Mouse (Mus musculus): ENCODE measurements around the gene Dscam. TPM values are rescaled to one million over a fixed set of nuclear protein-coding genes. Genes with fewer than 3 reads are reported as not detected.

Gene Dscam
- polyA plus RNA-seq, 1 experiment, result 32.8 TPM

DNA sequence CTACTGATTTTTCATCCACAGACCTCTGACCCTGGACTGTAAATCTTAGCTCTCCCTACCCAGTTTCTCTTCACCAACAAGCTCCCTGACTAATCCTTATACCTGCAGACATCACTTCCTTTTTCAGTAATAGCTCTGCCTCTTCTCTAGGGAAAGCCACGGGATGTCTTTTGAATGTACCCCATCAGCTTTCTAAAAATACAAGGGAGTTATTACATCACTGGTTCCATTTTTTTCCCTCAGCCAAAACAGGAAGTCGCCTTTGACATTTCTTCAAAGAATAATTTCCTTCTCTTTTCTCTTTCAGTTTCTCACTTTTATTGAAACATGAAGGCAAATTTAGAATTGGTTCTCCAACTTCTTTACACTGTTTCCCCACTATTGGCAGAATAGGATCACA is 67.5 kb downstream of the Dscam start:
- no peak for DNase-seq (ENCODE audit: low read depth)
- TF ChIP-seq POLR2A (IDR thresholded peaks at IDR 0.05; ENCODE audit: borderline replicate concordance, extremely low read depth, insufficient read depth, insufficient read length, poor library complexity, severe bottlenecking), result no peak
- no peak for TF ChIP-seq CTCF (IDR thresholded peaks at IDR 0.05; ENCODE audit: borderline replicate concordance, extremely low read depth, insufficient read depth, insufficient read length)

DNA sequence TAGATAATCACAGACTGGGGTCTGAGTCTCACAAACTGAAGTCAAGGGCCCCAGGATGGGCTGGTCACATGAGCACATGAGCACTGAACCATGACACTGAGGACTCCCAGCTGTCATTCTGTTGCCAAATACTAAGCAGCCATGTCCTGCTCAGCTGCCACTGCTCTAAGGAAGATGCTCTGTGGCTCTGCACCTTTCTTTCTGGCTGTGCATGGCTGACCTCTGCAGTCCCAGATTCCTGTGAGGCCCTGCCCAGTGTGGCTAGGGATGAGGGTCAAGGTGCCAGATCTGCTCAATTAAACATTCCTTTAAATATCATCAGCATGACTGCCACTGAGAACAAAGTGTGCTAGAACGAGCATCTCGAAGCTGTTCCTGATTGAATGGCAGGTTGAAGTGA is 70.5 kb downstream of the Dscam start:
- peak; percentile 40 for DNase-seq (ENCODE audit: low read depth)
- no peak for TF ChIP-seq CTCF (IDR thresholded peaks at IDR 0.05; ENCODE audit: borderline replicate concordance, extremely low read depth, insufficient read depth, insufficient read length)

DNA sequence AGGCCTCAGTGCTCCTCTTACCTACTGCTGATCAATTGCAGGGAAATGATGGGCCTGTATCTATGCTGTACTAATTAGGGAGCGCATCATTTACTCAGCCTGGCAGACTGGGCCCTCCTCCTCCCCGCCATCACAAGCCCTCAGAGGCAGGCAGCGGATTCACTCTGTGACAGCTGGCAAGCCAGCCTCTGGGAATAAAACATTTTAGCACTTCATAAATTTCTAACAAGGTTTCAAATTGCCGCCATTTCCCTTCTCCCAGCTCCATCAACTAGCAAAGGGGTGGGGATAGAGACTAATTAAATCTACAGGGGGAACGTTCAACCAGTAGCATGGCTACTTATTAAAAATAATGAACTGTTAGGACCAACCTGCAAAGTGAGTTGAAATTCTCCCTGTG is 72.0 kb downstream of the Dscam start:
- DNase-seq (ENCODE audit: low read depth), result peak; percentile 91

DNA sequence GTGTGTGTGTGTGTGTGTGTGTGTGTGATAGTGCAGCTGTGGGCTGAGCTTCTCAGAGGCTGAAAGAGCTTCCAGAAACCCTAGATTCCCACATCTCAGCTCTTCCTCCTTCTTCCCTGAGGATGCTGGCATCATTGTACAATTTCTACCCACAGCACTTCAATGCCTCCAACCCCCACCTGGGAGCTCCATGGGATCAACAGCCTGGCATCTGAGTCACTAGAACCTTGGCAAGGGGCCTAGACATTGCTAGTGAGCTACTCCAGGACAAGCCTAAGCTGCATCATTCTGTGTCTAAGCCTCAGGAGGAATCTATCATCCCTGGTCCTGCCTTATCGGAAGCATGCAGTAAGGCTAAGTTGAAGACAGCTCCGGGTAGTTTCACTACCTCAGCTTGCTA is 73.8 kb downstream of the Dscam start:
- DNase-seq (ENCODE audit: low read depth), result peak; percentile 54
- no peak for TF ChIP-seq POLR2A (IDR thresholded peaks at IDR 0.05; ENCODE audit: borderline replicate concordance, extremely low read depth, insufficient read depth, insufficient read length, poor library complexity, severe bottlenecking)
- TF ChIP-seq CTCF (IDR thresholded peaks at IDR 0.05; ENCODE audit: borderline replicate concordance, extremely low read depth, insufficient read depth, insufficient read length), result no peak

More for the DNA sequence above, 72.0 kb downstream of the Dscam start:
- TF ChIP-seq CTCF (IDR thresholded peaks at IDR 0.05; ENCODE audit: borderline replicate concordance, extremely low read depth, insufficient read depth, insufficient read length) (no peak), POLR2A (IDR thresholded peaks at IDR 0.05; ENCODE audit: borderline replicate concordance, extremely low read depth, insufficient read depth, insufficient read length, poor library complexity, severe bottlenecking) (no peak)

DNA sequence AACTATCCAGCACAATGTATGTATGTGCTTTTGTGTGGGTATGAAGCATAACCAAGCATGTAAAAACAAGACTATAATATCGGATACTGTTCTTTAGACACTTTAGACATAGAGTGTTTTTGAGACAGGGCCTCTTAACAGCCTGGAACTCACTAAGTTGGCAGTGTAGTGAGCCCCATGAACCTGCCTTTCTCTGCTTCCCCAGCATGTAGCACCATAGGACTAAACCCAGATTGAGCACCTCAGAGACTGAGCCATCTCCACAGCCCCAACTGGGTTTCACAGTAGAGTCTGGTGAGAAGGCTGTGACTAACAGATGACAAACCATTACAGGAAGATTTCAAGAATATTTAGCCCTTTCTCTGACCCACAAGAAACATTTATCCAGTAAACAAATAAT is 75.1 kb downstream of the Dscam start:
- no peak for TF ChIP-seq CTCF (IDR thresholded peaks at IDR 0.05; ENCODE audit: borderline replicate concordance, extremely low read depth, insufficient read depth, insufficient read length)
- no peak for TF ChIP-seq POLR2A (IDR thresholded peaks at IDR 0.05; ENCODE audit: borderline replicate concordance, extremely low read depth, insufficient read depth, insufficient read length, poor library complexity, severe bottlenecking)
- no peak for DNase-seq (ENCODE audit: low read depth)

DNA sequence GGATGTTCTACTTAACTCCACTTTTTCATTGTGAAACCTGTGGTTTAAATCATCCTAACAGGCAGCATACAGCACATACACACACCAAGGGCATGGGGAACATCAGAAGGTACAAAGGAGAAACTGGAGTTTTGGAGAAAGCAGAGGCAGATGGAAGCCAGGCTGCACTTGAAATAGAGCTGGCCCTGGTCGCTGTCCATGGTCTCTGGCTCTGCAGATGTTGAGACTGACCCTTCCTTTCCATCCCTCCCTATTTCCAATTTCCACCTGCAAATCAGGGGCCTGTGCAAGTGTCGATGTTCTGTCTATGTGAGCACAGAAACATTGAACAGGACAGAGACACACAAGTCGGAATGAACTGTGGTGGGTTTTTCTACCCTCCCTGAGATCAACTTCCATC is 81.2 kb downstream of the Dscam start:
- TF ChIP-seq CTCF (IDR thresholded peaks at IDR 0.05; ENCODE audit: borderline replicate concordance, extremely low read depth, insufficient read depth, insufficient read length) (no peak), POLR2A (IDR thresholded peaks at IDR 0.05; ENCODE audit: borderline replicate concordance, extremely low read depth, insufficient read depth, insufficient read length, poor library complexity, severe bottlenecking) (no peak)
- DNase-seq (ENCODE audit: low read depth), result no peak

DNA sequence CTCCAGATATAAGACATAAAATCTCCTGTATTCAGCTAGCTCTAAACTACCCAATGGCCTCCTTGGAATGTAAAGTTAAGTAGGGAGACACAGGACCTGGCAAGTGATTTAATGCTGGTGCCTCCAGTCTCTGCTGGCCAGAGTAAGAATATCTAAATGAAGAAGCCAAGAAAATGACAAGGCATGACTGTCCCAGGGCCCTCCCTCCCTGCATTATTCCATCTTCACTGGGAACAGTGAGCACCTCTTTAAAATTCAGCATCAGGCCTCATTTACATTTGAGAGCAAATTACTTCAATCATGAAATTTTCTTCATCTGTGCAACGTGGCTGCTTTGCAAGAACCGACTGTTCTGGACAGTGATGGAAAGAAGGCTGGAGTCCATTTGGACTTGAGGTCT is 86.9 kb downstream of the Dscam start:
- peak; percentile 56 for DNase-seq (ENCODE audit: low read depth)

DNA sequence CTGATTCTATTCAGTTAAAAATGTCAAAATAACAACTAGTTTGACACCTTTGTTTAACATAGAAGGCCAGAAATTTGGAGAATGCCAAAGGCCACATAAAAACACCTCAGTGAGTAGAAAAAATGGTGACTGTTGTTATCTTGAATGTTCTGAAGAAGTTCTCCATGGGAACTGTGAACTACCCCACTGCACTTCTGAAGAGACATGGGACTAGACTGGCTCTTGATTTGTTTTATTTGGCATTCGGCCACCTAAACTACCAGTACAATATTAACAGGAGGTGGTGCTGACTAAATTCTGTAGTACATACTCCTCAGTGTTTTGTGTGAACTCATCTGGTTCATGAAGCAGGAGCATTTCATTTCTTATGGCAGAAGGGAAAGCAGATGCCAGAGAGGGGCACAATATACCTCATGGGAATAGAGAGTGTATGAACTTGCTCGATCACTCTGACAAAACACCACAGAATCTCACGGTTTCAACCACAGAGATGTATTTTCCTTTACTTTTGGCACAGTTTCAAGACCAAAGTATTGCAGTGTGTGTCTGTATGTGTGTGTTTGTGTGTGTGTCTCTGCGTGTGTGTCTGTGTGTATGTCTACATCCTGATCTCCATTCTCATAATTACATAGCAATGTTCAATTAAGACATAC is 94.5 kb downstream of the Dscam start:
- DNase-seq (ENCODE audit: low read depth), result no peak
- TF ChIP-seq CTCF (IDR thresholded peaks at IDR 0.05; ENCODE audit: borderline replicate concordance, extremely low read depth, insufficient read depth, insufficient read length) (no peak), POLR2A (IDR thresholded peaks at IDR 0.05; ENCODE audit: borderline replicate concordance, extremely low read depth, insufficient read depth, insufficient read length, poor library complexity, severe bottlenecking) (no peak)

More for the DNA sequence above, 86.9 kb downstream of the Dscam start:
- TF ChIP-seq CTCF (IDR thresholded peaks at IDR 0.05; ENCODE audit: borderline replicate concordance, extremely low read depth, insufficient read depth, insufficient read length) (no peak), POLR2A (IDR thresholded peaks at IDR 0.05; ENCODE audit: borderline replicate concordance, extremely low read depth, insufficient read depth, insufficient read length, poor library complexity, severe bottlenecking) (no peak)

DNA sequence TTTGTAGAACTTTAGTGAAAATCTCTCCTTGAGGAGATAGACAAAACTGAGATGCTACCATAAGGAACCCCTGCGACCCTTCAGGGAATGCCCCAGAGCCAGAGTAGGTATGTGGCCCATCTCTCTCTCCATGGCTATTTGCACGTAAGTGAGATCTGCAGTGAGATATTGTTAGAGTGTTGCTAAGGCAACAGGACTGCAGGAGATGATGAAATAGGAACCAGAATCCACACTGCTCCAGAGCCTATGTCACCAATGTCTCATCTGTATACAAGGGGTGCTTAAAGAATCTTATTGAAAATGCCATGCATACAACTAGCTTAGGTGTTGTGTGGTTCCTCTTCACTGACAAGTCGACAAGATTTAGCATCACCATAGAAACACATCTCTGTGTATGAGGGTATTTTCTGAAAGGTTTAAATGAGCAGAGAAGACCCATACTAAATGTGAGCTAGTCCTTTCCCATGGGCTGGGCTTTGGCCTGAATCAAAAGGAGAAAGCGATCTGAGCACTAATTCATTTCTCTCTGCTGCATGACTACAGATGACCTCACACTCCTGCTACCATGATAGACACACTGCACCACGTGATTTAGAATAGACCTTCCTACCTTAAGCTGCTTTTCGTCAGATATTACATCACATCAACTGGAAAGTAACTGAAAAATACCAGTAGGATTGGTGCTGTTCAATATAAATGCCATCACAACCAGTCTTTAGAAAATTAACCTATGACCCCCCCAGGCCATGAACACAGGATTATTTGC is 95.2 kb downstream of the Dscam start:
- peak; percentile 18 for DNase-seq (ENCODE audit: low read depth)
- no peak for TF ChIP-seq POLR2A (IDR thresholded peaks at IDR 0.05; ENCODE audit: borderline replicate concordance, extremely low read depth, insufficient read depth, insufficient read length, poor library complexity, severe bottlenecking)
- no peak for TF ChIP-seq CTCF (IDR thresholded peaks at IDR 0.05; ENCODE audit: borderline replicate concordance, extremely low read depth, insufficient read depth, insufficient read length)

DNA sequence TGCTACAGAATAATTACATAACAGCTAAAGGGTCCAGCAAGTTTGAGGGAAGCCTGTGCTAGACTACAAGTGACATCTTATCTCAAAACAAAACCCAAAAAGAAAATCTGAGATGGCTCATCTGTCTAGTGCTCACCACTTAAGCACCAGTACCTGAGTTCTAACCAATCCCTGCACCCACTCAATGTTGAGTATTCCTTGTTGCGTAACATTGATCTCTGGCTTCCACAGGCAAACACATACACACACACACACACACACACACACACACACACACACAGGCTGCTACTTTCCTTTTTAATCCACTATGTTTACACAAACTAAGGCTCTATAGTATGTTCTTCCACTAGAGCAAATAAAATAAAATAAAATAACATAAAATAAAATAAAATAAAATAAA is 96.7 kb downstream of the Dscam start:
- no peak for DNase-seq (ENCODE audit: low read depth)
- TF ChIP-seq CTCF (IDR thresholded peaks at IDR 0.05; ENCODE audit: borderline replicate concordance, extremely low read depth, insufficient read depth, insufficient read length), result no peak
- no peak for TF ChIP-seq POLR2A (IDR thresholded peaks at IDR 0.05; ENCODE audit: borderline replicate concordance, extremely low read depth, insufficient read depth, insufficient read length, poor library complexity, severe bottlenecking)

DNA sequence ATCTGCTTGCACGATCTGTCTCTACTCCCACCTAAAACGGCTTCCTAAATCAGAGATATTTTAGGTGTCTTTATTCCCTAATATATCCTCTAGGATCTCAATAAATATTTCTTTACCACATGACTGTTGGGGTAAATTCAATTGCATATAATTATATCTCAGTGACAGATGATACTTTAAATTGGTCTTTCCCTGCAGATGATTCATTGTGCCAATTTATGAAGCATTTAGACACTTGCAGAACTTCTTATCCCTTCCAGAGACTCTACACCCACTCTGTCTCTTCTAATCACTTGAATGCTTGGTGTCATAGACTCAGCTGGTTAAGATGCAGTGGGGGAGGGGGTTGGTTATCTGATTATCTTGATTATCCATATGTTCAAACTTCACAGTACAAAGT is 97.9 kb downstream of the Dscam start:
- TF ChIP-seq CTCF (IDR thresholded peaks at IDR 0.05; ENCODE audit: borderline replicate concordance, extremely low read depth, insufficient read depth, insufficient read length), result no peak
- no peak for TF ChIP-seq POLR2A (IDR thresholded peaks at IDR 0.05; ENCODE audit: borderline replicate concordance, extremely low read depth, insufficient read depth, insufficient read length, poor library complexity, severe bottlenecking)
- DNase-seq (ENCODE audit: low read depth), result no peak

DNA sequence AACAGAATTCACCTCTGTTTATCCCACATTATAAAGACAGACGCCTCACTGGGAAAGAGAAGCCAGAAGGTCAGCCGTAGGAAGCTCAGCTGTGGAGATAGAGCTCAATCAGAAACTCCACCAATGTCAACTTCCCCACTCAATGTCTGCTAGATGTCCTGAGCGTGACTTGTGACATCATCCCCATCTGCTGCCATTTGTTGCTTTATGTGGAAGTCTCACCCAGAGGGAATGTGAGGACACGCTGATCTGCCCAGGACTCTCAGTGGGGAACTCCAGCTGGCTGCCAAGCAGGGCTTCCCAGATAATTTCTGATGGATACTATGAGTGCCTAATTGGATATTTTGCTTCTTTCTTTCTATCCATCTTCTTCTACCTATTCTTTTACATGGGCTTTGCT is 103.7 kb downstream of the Dscam start:
- TF ChIP-seq POLR2A (IDR thresholded peaks at IDR 0.05; ENCODE audit: borderline replicate concordance, extremely low read depth, insufficient read depth, insufficient read length, poor library complexity, severe bottlenecking) (no peak), CTCF (IDR thresholded peaks at IDR 0.05; ENCODE audit: borderline replicate concordance, extremely low read depth, insufficient read depth, insufficient read length) (no peak)
- DNase-seq (ENCODE audit: low read depth), result no peak
